Mouse (Mus musculus): ENCODE results near the gene Cnnm2. TPM values are rescaled to one million over a fixed set of nuclear protein-coding genes. Genes with fewer than 3 reads are reported as not detected.

Gene Cnnm2
- total and polyA plus RNA-seq, 2 experiments from 2014 or later = 9.5 to 47.2 TPM

GRCm38 (mm10) chr19:46823759-46824158, 62.4 kb downstream of the Cnnm2 start:
- no peak for ATAC-seq
- no peak overlapping the region for H3K4me2 ChIP-seq (ENCODE audit: low read depth, low read length)
- H3K4me1 ChIP-seq (ENCODE audit: insufficient read depth, low read length) = peaks cover 2% of the 10 kb centered on the region
- DNase-seq (ENCODE audit: low spot score) = no peak
- no peak overlapping the region for H3K27ac ChIP-seq
- no peaks in the 10 kb centered on the region for H3K27me3 ChIP-seq (ENCODE audit: insufficient read depth, low read length)
- no peaks in the 10 kb centered on the region for H3K9me3 ChIP-seq (ENCODE audit: low read length)
- WGBS = 74% methylated on average over 5 of the region's 5 CpGs
- no peak overlapping the region for H3K4me3 ChIP-seq (ENCODE audit: low read length)
- TF ChIP-seq CTCF (IDR thresholded peaks at IDR 0.05; ENCODE audit: low read depth) = no peak
- H3K36me3 ChIP-seq (ENCODE audit: insufficient read depth, low read length) = no peaks in the 10 kb centered on the region
- H3K9ac ChIP-seq (replicated peaks; ENCODE audit: low read length) = no peak overlapping the region

GRCm38 (mm10) chr19:46824867-46825266, 63.5 kb downstream of the Cnnm2 start:
- WGBS = 83% methylated on average over 7 of the region's 7 CpGs
- Histone ChIP-seq H3K4me3 (ENCODE audit: low read length) (no peak overlapping the region), H3K9me3 (ENCODE audit: low read length) (no peaks in the 10 kb centered on the region), H3K36me3 (ENCODE audit: insufficient read depth, low read length) (no peaks in the 10 kb centered on the region), H3K9ac (replicated peaks; ENCODE audit: low read length) (no peak overlapping the region), H3K4me2 (ENCODE audit: low read depth, low read length) (no peak overlapping the region), H3K27ac (no peak overlapping the region), H3K27me3 (ENCODE audit: insufficient read depth, low read length) (no peaks in the 10 kb centered on the region), H3K4me1 (ENCODE audit: insufficient read depth, low read length) (peaks cover 4% of the 10 kb centered on the region)
- no peak for TF ChIP-seq CTCF (IDR thresholded peaks at IDR 0.05; ENCODE audit: low read depth)
- DNase-seq (ENCODE audit: low spot score) = no peak
- no peak for ATAC-seq

- Histone ChIP-seq H3K27me3 (ENCODE audit: insufficient read depth, low read length) (no peaks in the 10 kb centered on the region), H3K9me3 (ENCODE audit: low read length) (no peaks in the 10 kb centered on the region), H3K27ac (no peak overlapping the region), H3K4me3 (ENCODE audit: low read length) (no peak overlapping the region), H3K4me2 (ENCODE audit: low read depth, low read length) (no peak overlapping the region), H3K9ac (replicated peaks; ENCODE audit: low read length) (no peak overlapping the region), H3K4me1 (ENCODE audit: insufficient read depth, low read length) (peaks cover 4% of the 10 kb centered on the region), H3K36me3 (ENCODE audit: insufficient read depth, low read length) (no peaks in the 10 kb centered on the region)
- ATAC-seq (no peak), DNase-seq (ENCODE audit: low spot score) (no peak)
- TF ChIP-seq CTCF (IDR thresholded peaks at IDR 0.05; ENCODE audit: low read depth) = no peak
- 84% methylated on average over 5 of the region's 5 CpGs for WGBS
Observed at GRCm38 (mm10) chr19:46827654-46828165, 66.3 kb downstream of the Cnnm2 start.

- Histone ChIP-seq H3K4me1 (ENCODE audit: insufficient read depth, low read length) (peaks cover 4% of the 10 kb centered on the region), H3K36me3 (ENCODE audit: insufficient read depth, low read length) (no peaks in the 10 kb centered on the region), H3K9me3 (ENCODE audit: low read length) (no peaks in the 10 kb centered on the region), H3K4me2 (ENCODE audit: low read depth, low read length) (no peak overlapping the region), H3K9ac (replicated peaks; ENCODE audit: low read length) (no peak overlapping the region), H3K27ac (no peak overlapping the region), H3K4me3 (ENCODE audit: low read length) (no peak overlapping the region), H3K27me3 (ENCODE audit: insufficient read depth, low read length) (no peaks in the 10 kb centered on the region)
- no peak for TF ChIP-seq CTCF (IDR thresholded peaks at IDR 0.05; ENCODE audit: low read depth)
- DNase-seq (ENCODE audit: low spot score) (peak; percentile 7), ATAC-seq (no peak)
- WGBS = 32% methylated on average over 3 of the region's 3 CpGs
Observed at GRCm38 (mm10) chr19:46828961-46829360, 67.6 kb downstream of the Cnnm2 start.

- TF ChIP-seq CTCF (IDR thresholded peaks at IDR 0.05; ENCODE audit: low read depth) = no peak
- 76% methylated on average over 9 of the region's 9 CpGs for WGBS
- no peak overlapping the region for H3K27ac ChIP-seq
- no peaks in the 10 kb centered on the region for H3K36me3 ChIP-seq (ENCODE audit: insufficient read depth, low read length)
- peaks cover 4% of the 10 kb centered on the region for H3K4me1 ChIP-seq (ENCODE audit: insufficient read depth, low read length)
- no peaks in the 10 kb centered on the region for H3K27me3 ChIP-seq (ENCODE audit: insufficient read depth, low read length)
- ATAC-seq = no peak
- H3K4me3 ChIP-seq (ENCODE audit: low read length) = no peak overlapping the region
- no peak overlapping the region for H3K9ac ChIP-seq (replicated peaks; ENCODE audit: low read length)
- no peak overlapping the region for H3K4me2 ChIP-seq (ENCODE audit: low read depth, low read length)
- H3K9me3 ChIP-seq (ENCODE audit: low read length) = no peaks in the 10 kb centered on the region
- DNase-seq (ENCODE audit: low spot score) = no peak
Observed at GRCm38 (mm10) chr19:46831381-46831780, 70.0 kb downstream of the Cnnm2 start.

GRCm38 (mm10) chr19:46834301-46834700, 72.9 kb downstream of the Cnnm2 start:
- TF ChIP-seq CTCF (IDR thresholded peaks at IDR 0.05; ENCODE audit: low read depth) = no peak
- no peaks in the 10 kb centered on the region for H3K36me3 ChIP-seq (ENCODE audit: insufficient read depth, low read length)
- 86% methylated on average over 5 of the region's 5 CpGs for WGBS
- H3K4me3 ChIP-seq (ENCODE audit: low read length) = no peak overlapping the region
- no peaks in the 10 kb centered on the region; the same call in 1 of the 2 replicates for H3K4me1 ChIP-seq (ENCODE audit: insufficient read depth, low read length)
- no peak for DNase-seq (ENCODE audit: low spot score)
- no peaks in the 10 kb centered on the region for H3K9me3 ChIP-seq (ENCODE audit: low read length)
- H3K4me2 ChIP-seq (ENCODE audit: low read depth, low read length) = no peak overlapping the region
- ATAC-seq = no peak
- no peak overlapping the region for H3K27ac ChIP-seq
- H3K27me3 ChIP-seq (ENCODE audit: insufficient read depth, low read length) = no peaks in the 10 kb centered on the region
- H3K9ac ChIP-seq (replicated peaks; ENCODE audit: low read length) = no peak overlapping the region

- Histone ChIP-seq H3K9me3 (ENCODE audit: low read length) (no peaks in the 10 kb centered on the region), H3K4me3 (ENCODE audit: low read length) (no peak overlapping the region), H3K4me2 (ENCODE audit: low read depth, low read length) (no peak overlapping the region), H3K36me3 (ENCODE audit: insufficient read depth, low read length) (no peaks in the 10 kb centered on the region), H3K27me3 (ENCODE audit: insufficient read depth, low read length) (no peaks in the 10 kb centered on the region), H3K4me1 (ENCODE audit: insufficient read depth, low read length) (no peaks in the 10 kb centered on the region; the same call in 1 of the 2 replicates), H3K9ac (replicated peaks; ENCODE audit: low read length) (no peak overlapping the region), H3K27ac (no peak overlapping the region)
- 82% methylated on average over 4 of the region's 4 CpGs for WGBS
- ATAC-seq (no peak), DNase-seq (ENCODE audit: low spot score) (no peak)
- TF ChIP-seq CTCF (IDR thresholded peaks at IDR 0.05; ENCODE audit: low read depth) = no peak
Observed at GRCm38 (mm10) chr19:46835339-46835738, 73.9 kb downstream of the Cnnm2 start.

Measured in hindbrain, postnatal 0 days (tissue).